Mouse (Mus musculus) common myeloid progenitor, adult 5-6 weeks (primary cell): ENCODE data around the gene Chaf1a. TPM values are rescaled to one million over a fixed set of nuclear protein-coding genes. Genes with fewer than 3 reads are reported as not detected.

Experiments
- ATAC-seq: replicated peaks from 2 replicates; pipeline ENCODE4 v1.8.0; 2016; ENCODE audit warnings: low read depth, mild to moderate bottlenecking, moderate TSS enrichment, inconsistent platforms; ENCODE audit not compliant: poor library complexity, severe bottlenecking
- total RNA-seq: library from RNA; stranded (forward); fragments of 200-1000, 187-1606 nt; gene quantifications from 2 replicates; pipeline ENCODE4 v1.2.3, GENCODE M21; 2017

Chaf1a gene
- total RNA-seq, 1 experiment from 2014 or later: 35.6 TPM

DNA sequence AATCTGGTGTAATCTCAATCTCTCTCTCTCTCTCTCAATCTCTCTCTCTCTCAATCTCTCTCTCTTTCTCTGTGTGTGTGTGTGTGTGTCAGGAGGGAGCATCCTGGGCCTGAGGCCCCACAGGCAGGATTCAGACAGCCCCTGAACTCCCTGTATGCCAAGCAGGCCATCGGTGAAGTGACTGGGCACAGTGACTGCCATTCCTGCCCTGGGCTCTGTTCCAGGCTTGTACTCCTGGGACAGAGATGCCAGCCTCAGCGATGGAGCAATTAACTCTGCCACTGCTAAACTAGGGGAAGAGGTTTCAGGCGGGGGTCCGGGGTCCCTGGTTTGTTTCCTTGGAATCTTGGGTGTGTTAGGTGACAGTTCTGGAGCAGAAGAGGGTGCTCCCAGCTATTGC is 70.3 kb downstream of the Chaf1a start:
- no peak for ATAC-seq

- ATAC-seq: no peak
Observed at GRCm38 (mm10) chr17:56111021-56111420, 70.8 kb downstream of the Chaf1a start.

- peak; percentile 81 for ATAC-seq
Observed at GRCm38 (mm10) chr17:56111864-56112263, 71.6 kb downstream of the Chaf1a start.

DNA sequence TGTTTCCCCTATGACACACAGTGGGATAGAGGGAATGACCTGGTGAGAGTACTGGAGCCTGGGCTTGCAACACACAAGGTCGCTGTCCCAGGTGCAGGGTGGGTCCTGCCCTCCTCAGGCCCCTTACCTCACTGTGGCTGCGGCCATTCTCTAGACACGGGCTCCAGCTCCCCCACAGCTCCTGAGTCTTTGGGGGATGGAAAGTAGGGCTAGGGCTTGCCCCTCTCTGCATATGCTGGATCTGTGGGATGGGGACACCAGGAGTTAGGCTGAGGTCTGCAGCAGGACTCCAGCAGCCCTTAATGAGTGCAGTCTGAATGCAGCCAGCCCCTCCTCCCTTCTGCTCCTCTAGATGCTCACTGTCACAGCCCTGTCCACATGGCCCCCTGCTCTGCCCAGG is 72.5 kb downstream of the Chaf1a start:
- ATAC-seq: no peak

- ATAC-seq: no peak
Observed at GRCm38 (mm10) chr17:56116193-56116592, 76.0 kb downstream of the Chaf1a start.

DNA sequence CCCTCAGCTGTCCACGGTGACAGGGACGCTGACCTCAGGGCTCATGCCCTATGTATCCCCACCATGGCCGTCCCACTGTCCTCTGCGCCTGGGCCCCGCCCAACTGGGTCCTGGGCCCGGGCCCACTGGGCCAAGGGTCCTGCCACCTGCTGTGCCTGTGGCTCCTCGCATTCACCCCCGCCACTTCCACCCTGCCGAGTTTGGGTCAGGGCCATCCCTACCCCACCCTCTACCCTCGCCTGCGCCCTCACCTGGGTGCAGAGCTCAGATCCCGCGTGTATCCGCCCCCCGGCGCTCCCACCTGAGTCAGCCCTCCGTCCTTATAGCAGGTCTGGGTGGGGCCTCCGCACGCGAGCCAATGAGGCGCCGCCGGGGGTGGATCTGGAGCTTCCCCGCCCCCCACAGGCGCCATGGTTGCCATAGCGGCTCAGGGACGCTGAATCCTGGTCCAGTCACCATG is 77.0 kb downstream of the Chaf1a start, which contains the start of gene Plin5:
TSS of gene Plin5 (minus strand) at position 346 of the 460 bp plus-strand sequence.
- peak; percentile 60 for ATAC-seq

DNA sequence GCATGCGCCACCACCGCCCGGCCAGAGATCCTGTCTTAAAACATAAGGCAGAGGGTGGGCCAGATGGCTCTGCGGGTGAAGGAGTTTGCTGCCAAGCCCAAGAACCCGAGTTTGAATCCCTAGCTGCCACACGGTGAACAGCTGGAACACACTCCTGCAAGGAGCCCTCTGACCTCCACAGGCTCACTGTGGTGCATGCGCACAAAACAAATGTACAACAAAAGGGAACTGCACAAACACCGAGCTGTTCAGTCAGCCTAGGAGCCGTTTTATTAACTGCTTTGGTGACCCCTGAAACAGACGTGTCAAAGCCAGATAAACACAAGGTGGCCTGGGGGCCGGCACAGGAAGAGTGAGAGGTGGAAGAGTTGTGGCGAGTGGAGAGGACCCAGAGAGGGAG is 79.2 kb downstream of the Chaf1a start:
- ATAC-seq: peak; percentile 23; the same call in 1 of the 2 replicates

GRCm38 (mm10) chr17:56119981-56120880 is 80.0 kb downstream of the Chaf1a start:
- no peak for ATAC-seq

DNA sequence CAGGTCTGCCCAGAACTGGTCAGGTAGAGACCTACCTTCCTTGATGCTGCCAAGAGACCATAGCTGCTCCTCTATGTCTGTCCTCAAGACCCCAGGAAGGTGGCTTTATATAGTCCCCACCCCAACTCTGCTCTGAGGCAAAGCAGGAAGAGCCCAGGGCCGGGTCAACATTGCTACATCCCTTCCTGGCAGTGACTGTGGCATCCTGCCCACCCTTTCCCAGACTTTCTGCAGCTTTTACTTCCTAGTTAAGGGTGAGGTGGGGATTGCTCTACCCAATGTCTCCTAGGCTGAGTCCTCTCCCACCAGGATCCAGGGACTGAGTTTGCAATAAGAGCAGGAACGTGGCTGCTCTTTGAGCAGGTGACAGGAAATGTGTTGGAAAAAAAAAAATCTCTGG is 81.6 kb downstream of the Chaf1a start, which contains the start of gene Lrg1:
TSS of gene Lrg1 (minus strand) at position 176 of the 400 bp plus-strand sequence.
- no peak for ATAC-seq

Other genes starting within 250 kb of the Chaf1a start
- 7.2 and 10.3 TPM in 2 replicates for gene Zfp119a, start 161.5 kb upstream of the Chaf1a start, total RNA-seq
- gene Zfp959, start 148.3 kb upstream of the Chaf1a start, total RNA-seq: 13.5 and 22.5 TPM in 2 replicates
- gene Zfp119b, start 90.9 kb upstream of the Chaf1a start, total RNA-seq: 3.2 and 3.4 TPM in 2 replicates
- 7.8 and 9.0 TPM in 2 replicates for gene Ebi3, start 87.8 kb upstream of the Chaf1a start, total RNA-seq
- 23.9 and 28.4 TPM in 2 replicates for gene Yju2, start 81.3 kb upstream of the Chaf1a start, total RNA-seq
- not detected in 2 replicates for gene Shd, start 70.0 kb upstream of the Chaf1a start, total RNA-seq
- not detected in 2 replicates for gene Fsd1, start 53.9 kb upstream of the Chaf1a start, total RNA-seq
- gene Stap2, start 34.9 kb upstream of the Chaf1a start, total RNA-seq: 0.53 TPM in 1 of 2 replicates, not detected in the other
- gene Mpnd, start 34.7 kb upstream of the Chaf1a start, total RNA-seq: 33.4 and 70.7 TPM in 2 replicates
- gene Sh3gl1, start 3.8 kb upstream of the Chaf1a start, total RNA-seq: 27.9 and 30.1 TPM in 2 replicates
- gene Ubxn6, start 34.6 kb downstream of the Chaf1a start, total RNA-seq: 20.0 and 28.2 TPM in 2 replicates
- 70.4 and 79.9 TPM in 2 replicates for gene Hdgfl2, start 39.2 kb downstream of the Chaf1a start, total RNA-seq
- not detected in 2 replicates for gene Plin4, start 69.4 kb downstream of the Chaf1a start, total RNA-seq
- not detected in 2 replicates for gene Plin5, start 77.2 kb downstream of the Chaf1a start, total RNA-seq
- 0.14 TPM in 1 of 2 replicates, not detected in the other for gene Lrg1, start 81.6 kb downstream of the Chaf1a start, total RNA-seq
- gene Sema6b, start 99.9 kb downstream of the Chaf1a start, total RNA-seq: 2.8 TPM in 2 replicates
- 3.2 and 3.7 TPM in 2 replicates for gene Tnfaip8l1, start 122.0 kb downstream of the Chaf1a start, total RNA-seq
- 28.4 and 33.3 TPM in 2 replicates for gene Mydgf, start 143.5 kb downstream of the Chaf1a start, total RNA-seq
- gene Dpp9, start 178.5 kb downstream of the Chaf1a start, total RNA-seq: 13.8 and 14.1 TPM in 2 replicates
- 15.1 and 17.1 TPM in 2 replicates for gene Fem1a, start 216.4 kb downstream of the Chaf1a start, total RNA-seq
- gene Ticam1, start 236.3 kb downstream of the Chaf1a start, total RNA-seq: 4.1 and 4.6 TPM in 2 replicates